Mouse (Mus musculus): ENCODE results near the gene Prss21.

DNA sequence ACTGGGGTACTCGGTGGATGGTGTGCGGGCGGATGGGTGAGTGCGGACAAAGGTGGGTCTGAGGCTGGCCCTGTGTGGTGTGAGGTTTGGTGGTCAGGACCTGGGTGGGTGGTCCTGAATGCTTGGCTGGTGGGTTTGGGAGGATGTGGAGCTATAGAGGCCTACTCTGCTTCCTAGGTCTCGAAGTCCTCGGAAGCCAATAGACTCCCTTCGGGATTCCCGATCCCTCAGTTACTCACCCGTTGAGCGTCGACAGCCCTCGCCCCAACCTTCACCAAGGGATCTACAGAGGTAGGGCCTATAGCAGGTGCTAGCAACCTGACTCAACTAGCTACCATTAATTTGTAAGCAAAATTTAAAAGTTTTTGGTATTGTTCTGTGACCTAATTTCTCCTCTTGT, 44.2 kb upstream of the Prss21 start:
- no peak for TF ChIP-seq CTCF (conservative IDR thresholded peaks at IDR 0.05; ENCODE audit: low read length)
- no peak for TF ChIP-seq NANOG (IDR thresholded peaks at IDR 0.05; ENCODE audit: borderline replicate concordance, low read length)

All from E14TG2a.4 (cell line).